Mouse (Mus musculus) hindbrain, postnatal 0 days (tissue): ENCODE measurements around the gene Mapk12. TPM values are rescaled to one million over a fixed set of nuclear protein-coding genes. Genes with fewer than 3 reads are reported as not detected.

Experiments
- ATAC-seq: fragments of 200-750 bp; cut with Nextera tagmentation; 2 replicates; pipeline ENCODE4 v1.8.0; 2017; ENCODE audit warnings: mild to moderate bottlenecking, moderate TSS enrichment, moderate library complexity
- DNase-seq: peaks from one replicate; pipeline ENCODE4 v3.0.0-alpha.2; 2015; ENCODE audit warnings: low spot score
- H3K27ac ChIP-seq: fragments of 300-500 bp; sonication (generic); 2 replicates; pipeline ENCODE4 v1.5.1; 2014; ENCODE audit warnings: mild to moderate bottlenecking
- H3K27me3 ChIP-seq: fragments of 300-500 bp; sonication (generic); 2 replicates; pipeline ENCODE4 v1.6.1; 2014; ENCODE audit warnings: low read length, mixed read lengths; ENCODE audit not compliant: insufficient read depth
- H3K36me3 ChIP-seq: fragments of 300-500 bp; sonication (generic); 2 replicates; pipeline ENCODE4 v1.6.1; 2014; ENCODE audit warnings: low read length, mixed read lengths; ENCODE audit not compliant: insufficient read depth
- H3K4me1 ChIP-seq: fragments of 300-500 bp; sonication (generic); 2 replicates; pipeline ENCODE4 v1.6.1; 2014; ENCODE audit warnings: antibody characterized with exemption, low read length, mixed read lengths; ENCODE audit not compliant: insufficient read depth
- H3K4me2 ChIP-seq: fragments of 300-500 bp; sonication (generic); 2 replicates; pipeline ENCODE4 v1.6.1; 2014; ENCODE audit warnings: low read depth, mild to moderate bottlenecking, low read length, moderate library complexity, mixed read lengths
- H3K4me3 ChIP-seq: fragments of 300-500 bp; sonication (generic); 2 replicates; pipeline ENCODE4 v1.5.1; 2014; ENCODE audit warnings: low read length
- H3K9ac ChIP-seq: fragments of 300-500 bp; sonication (generic); replicated peaks from 2 replicates; pipeline ENCODE4 v1.6.1; 2014; ENCODE audit warnings: mild to moderate bottlenecking, low read length, moderate library complexity, mixed read lengths
- H3K9me3 ChIP-seq: fragments of 300-500 bp; sonication (generic); 2 replicates; pipeline ENCODE4 v1.6.1; 2016; ENCODE audit warnings: low read length, mixed read lengths
- CTCF ChIP-seq: IDR thresholded peaks from 2 replicates; pipeline ENCODE4 v1.5.1; 2016; ENCODE audit warnings: antibody characterized with exemption, control low read depth, low read depth
- whole genome bisulfite sequencing: fragments of 180-500 bp; shearing (Covaris S2); extraction: QIAGEN DNeasy Blood & Tissue Kit; methylation state at CpG from one replicate; pipeline ENCODE4 v1.1.7; 2014; 5-methylcytosine and 5-hydroxymethylcytosine counted together
- polyA plus RNA-seq: library from polyadenylated mRNA; unstranded; fragments of >200 nt; fragmentation: Nextera tagmentation; extraction: Ambion mirVana; gene quantifications from 2 replicates; pipeline ENCODE4 v1.2.1, GENCODE M21; 2015
- total RNA-seq: library from RNA; depleted of rRNA; stranded (reverse); fragments of >200 nt; gene quantifications from 2 replicates; pipeline ENCODE4 v1.2.3, GENCODE M21; 2014

The Mapk12 gene
- total and polyA plus RNA-seq, 2 experiments from 2014 or later, result 2.6 to 4.8 TPM

- H3K9me3 ChIP-seq, result no peaks in the 10 kb centered on the region
- H3K4me2 ChIP-seq, result no peak overlapping the region
- 0 out of 2 replicates have a peak, but pooled peaks have one; percentile 40 for ATAC-seq
- no peaks in the 10 kb centered on the region for H3K27me3 ChIP-seq
- H3K27ac ChIP-seq, result no peak overlapping the region
- H3K36me3 ChIP-seq, result peaks cover 72% of the 10 kb centered on the region
- no peak overlapping the region for H3K9ac ChIP-seq
- DNase-seq, result peak; percentile 18
- no peaks in the 10 kb centered on the region for H3K4me1 ChIP-seq
- TF ChIP-seq CTCF, result no peak
- WGBS, result 89% methylated on average over 8 of the region's 8 CpGs
- no peak overlapping the region for H3K4me3 ChIP-seq
These were observed 36.1 kb downstream of the Mapk12 start for GRCm38 (mm10) chr15:89104425-89104824.

GRCm38 (mm10) chr15:89103921-89104320 lies 36.6 kb downstream of the Mapk12 start:
- TF ChIP-seq CTCF, result no peak

GRCm38 (mm10) chr15:89102646-89103045 lies 37.9 kb downstream of the Mapk12 start:
- DNase-seq, result no peak
- H3K4me2 ChIP-seq, result no peak overlapping the region
- H3K9me3 ChIP-seq, result no peaks in the 10 kb centered on the region
- H3K27me3 ChIP-seq, result no peaks in the 10 kb centered on the region
- no peak for TF ChIP-seq CTCF
- WGBS, result 36% methylated on average over 5 of the region's 5 CpGs
- H3K4me1 ChIP-seq, result no peaks in the 10 kb centered on the region
- no peak overlapping the region for H3K27ac ChIP-seq
- no peak for ATAC-seq
- H3K36me3 ChIP-seq, result peaks cover 72% of the 10 kb centered on the region
- H3K9ac ChIP-seq, result no peak overlapping the region
- no peak overlapping the region for H3K4me3 ChIP-seq

More at GRCm38 (mm10) chr15:89103921-89104320, 36.6 kb downstream of the Mapk12 start:
- no peaks in the 10 kb centered on the region for H3K9me3 ChIP-seq
- H3K36me3 ChIP-seq, result peaks cover 71% of the 10 kb centered on the region
- no peaks in the 10 kb centered on the region for H3K4me1 ChIP-seq
- DNase-seq, result no peak
- no peaks in the 10 kb centered on the region for H3K27me3 ChIP-seq
- 81% methylated on average over 10 of the region's 10 CpGs for WGBS
- no peak overlapping the region for H3K9ac ChIP-seq
- H3K4me3 ChIP-seq, result no peak overlapping the region
- H3K27ac ChIP-seq, result no peak overlapping the region
- no peak overlapping the region for H3K4me2 ChIP-seq
- ATAC-seq, result 0 out of 2 replicates have a peak, but pooled peaks have one; percentile 15

GRCm38 (mm10) chr15:89100823-89101222 lies 39.7 kb downstream of the Mapk12 start:
- no peaks in the 10 kb centered on the region for H3K27me3 ChIP-seq
- no peak overlapping the region for H3K4me3 ChIP-seq
- H3K36me3 ChIP-seq, result peaks cover 75% of the 10 kb centered on the region
- WGBS, result 83% methylated on average over 12 of the region's 12 CpGs
- no peak overlapping the region for H3K27ac ChIP-seq
- H3K9ac ChIP-seq, result no peak overlapping the region
- H3K9me3 ChIP-seq, result no peaks in the 10 kb centered on the region
- no peaks in the 10 kb centered on the region for H3K4me1 ChIP-seq
- ATAC-seq, result no peak
- no peak for DNase-seq
- no peak overlapping the region for H3K4me2 ChIP-seq
- TF ChIP-seq CTCF, result no peak

- WGBS, result 83% methylated on average over 7 of the region's 7 CpGs
- DNase-seq, result no peak
- Histone ChIP-seq H3K27me3 (no peaks in the 10 kb centered on the region), H3K27ac (no peak overlapping the region), H3K4me2 (no peak overlapping the region), H3K9me3 (no peaks in the 10 kb centered on the region), H3K36me3 (peaks cover 77% of the 10 kb centered on the region), H3K4me3 (no peak overlapping the region), H3K9ac (no peak overlapping the region), H3K4me1 (no peaks in the 10 kb centered on the region)
- no peak for ATAC-seq
- TF ChIP-seq CTCF, result no peak
These were observed 41.9 kb downstream of the Mapk12 start for GRCm38 (mm10) chr15:89098616-89099015.

GRCm38 (mm10) chr15:89097450-89097849 lies 43.1 kb downstream of the Mapk12 start:
- no peaks in the 10 kb centered on the region for H3K27me3 ChIP-seq
- TF ChIP-seq CTCF, result no peak
- H3K4me1 ChIP-seq, result no peaks in the 10 kb centered on the region
- DNase-seq (no peak), ATAC-seq (no peak)
- no peak overlapping the region for H3K9ac ChIP-seq
- H3K4me3 ChIP-seq, result no peak overlapping the region
- peaks cover 86% of the 10 kb centered on the region for H3K36me3 ChIP-seq
- H3K4me2 ChIP-seq, result no peak overlapping the region
- no peak overlapping the region for H3K27ac ChIP-seq
- H3K9me3 ChIP-seq, result no peaks in the 10 kb centered on the region
- WGBS, result 90% methylated on average over 5 of the region's 5 CpGs

- no peaks in the 10 kb centered on the region for H3K9me3 ChIP-seq
- no peak for TF ChIP-seq CTCF
- no peaks in the 10 kb centered on the region for H3K27me3 ChIP-seq
- peaks cover 45% of the 10 kb centered on the region for H3K36me3 ChIP-seq
- WGBS, result 69% methylated on average over 5 of the region's 5 CpGs
- no peak overlapping the region for H3K27ac ChIP-seq
- H3K4me1 ChIP-seq, result peaks cover 8% of the 10 kb centered on the region; the same call in 1 of the 2 replicates
- H3K9ac ChIP-seq, result no peak overlapping the region
- H3K4me3 ChIP-seq, result no peak overlapping the region
- ATAC-seq (no peak), DNase-seq (no peak)
- no peak overlapping the region for H3K4me2 ChIP-seq
These were observed 48.3 kb downstream of the Mapk12 start for GRCm38 (mm10) chr15:89092181-89092580.
